Mouse (Mus musculus) limb, embryonic 11.5 days (tissue): ENCODE data around the gene Rhob. TPM values are rescaled to one million over a fixed set of nuclear protein-coding genes. Genes with fewer than 3 reads are reported as not detected.
"Not testable (repeated sequence)": the region's sequence is repeated elsewhere in the genome, so short reads cannot be mapped to it uniquely, and the experiment has no call there.

ENCODE experiments used
- ATAC-seq: fragments of 200-750 bp; cut with Nextera tagmentation; 2 replicates; pipeline ENCODE4 v1.8.0; 2017; ENCODE audit warnings: low read depth; ENCODE audit not compliant: insufficient number of reproducible peaks, low FRiP score, low TSS enrichment
- DNase-seq: peaks from one replicate; pipeline ENCODE4 v3.0.0-alpha.2; 2015; ENCODE audit warnings: low spot score
- H3K27ac ChIP-seq: fragments of 300-500 bp; sonication (generic); replicated peaks from 2 replicates; pipeline ENCODE4 v1.5.1; 2014; ENCODE audit warnings: low read depth, mild to moderate bottlenecking, low read length
- H3K27me3 ChIP-seq: fragments of 300-500 bp; sonication (generic); 2 replicates; pipeline ENCODE4 v1.6.1; 2014; ENCODE audit warnings: mild to moderate bottlenecking, low read length, mixed read lengths; ENCODE audit not compliant: control insufficient read depth, insufficient read depth
- H3K36me3 ChIP-seq: fragments of 300-500 bp; sonication (generic); 2 replicates; pipeline ENCODE4 v1.6.1; 2014; ENCODE audit warnings: mild to moderate bottlenecking, low read length, moderate library complexity, mixed read lengths; ENCODE audit not compliant: control insufficient read depth, insufficient read depth
- H3K4me1 ChIP-seq: fragments of 300-500 bp; sonication (generic); 2 replicates; pipeline ENCODE4 v1.6.1; 2014; ENCODE audit warnings: low read length, mixed read lengths; ENCODE audit not compliant: control insufficient read depth, insufficient read depth
- H3K4me2 ChIP-seq: fragments of 300-500 bp; sonication (generic); 2 replicates; pipeline ENCODE4 v1.6.1; 2014; ENCODE audit warnings: low read depth, mild to moderate bottlenecking, moderate library complexity; ENCODE audit not compliant: severe bottlenecking
- H3K4me3 ChIP-seq: fragments of 300-500 bp; sonication (generic); 2 replicates; pipeline ENCODE4 v1.5.1; 2014; ENCODE audit warnings: low read depth, low read length
- H3K9ac ChIP-seq: fragments of 300-500 bp; sonication (generic); 2 replicates; pipeline ENCODE4 v1.6.1; 2014; ENCODE audit warnings: mild to moderate bottlenecking, low read length
- H3K9me3 ChIP-seq: fragments of 300-500 bp; sonication (generic); 2 replicates; pipeline ENCODE4 v1.6.1; 2016; ENCODE audit warnings: low read length; ENCODE audit not compliant: control insufficient read depth
- WGBS: fragments of 180-500 bp; shearing (Covaris S2); extraction: QIAGEN DNeasy Blood & Tissue Kit; methylation state at CpG from one replicate; pipeline ENCODE4 v1.1.7; 2014; 5-methylcytosine and 5-hydroxymethylcytosine counted together
- polyA plus RNA-seq: library from polyadenylated mRNA; unstranded; fragments of >200 nt; fragmentation: Nextera tagmentation; extraction: Ambion mirVana; gene quantifications from 2 replicates; pipeline ENCODE4 v1.2.1, GENCODE M21; 2014

The Rhob gene
- polyA plus RNA-seq, 1 experiment from 2014 or later = 27.6 TPM

DNA sequence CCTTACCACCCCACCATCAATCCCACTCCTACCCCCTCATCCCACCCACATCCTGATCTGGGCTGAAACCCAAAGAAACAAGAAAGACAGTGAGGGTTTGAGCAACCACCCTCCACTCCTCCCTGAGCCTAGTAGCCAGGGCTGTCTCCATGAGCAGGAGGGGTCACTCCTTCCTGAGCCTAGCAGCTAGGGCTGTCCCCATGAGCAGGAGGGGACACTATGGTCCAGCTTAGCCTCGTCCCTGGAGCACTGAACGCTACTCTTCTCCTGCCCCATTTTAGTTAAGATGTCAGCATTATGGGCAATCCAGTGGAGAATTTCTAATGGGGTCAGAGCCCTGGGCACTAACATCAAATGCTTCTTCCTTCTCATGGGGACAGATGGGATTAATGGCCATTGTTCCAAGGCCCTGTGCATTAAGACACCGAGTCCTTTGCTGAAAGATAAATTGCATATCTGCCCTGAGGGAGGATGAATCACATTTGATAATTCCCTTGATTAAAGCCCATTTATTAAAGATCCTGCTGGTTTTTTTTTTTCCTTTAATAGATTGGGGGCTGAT, 36.1 kb downstream of the Rhob start:
- Histone ChIP-seq H3K4me3 (no peak overlapping the region), H3K36me3 (no peaks in the 10 kb centered on the region), H3K9me3 (no peaks in the 10 kb centered on the region), H3K4me2 (no peak overlapping the region), H3K27ac (no peak overlapping the region), H3K9ac (no peak overlapping the region), H3K27me3 (no peaks in the 10 kb centered on the region), H3K4me1 (no peaks in the 10 kb centered on the region)
- no peak for ATAC-seq
- 56% methylated on average over 3 of the region's 3 CpGs for WGBS
- no peak for DNase-seq

DNA sequence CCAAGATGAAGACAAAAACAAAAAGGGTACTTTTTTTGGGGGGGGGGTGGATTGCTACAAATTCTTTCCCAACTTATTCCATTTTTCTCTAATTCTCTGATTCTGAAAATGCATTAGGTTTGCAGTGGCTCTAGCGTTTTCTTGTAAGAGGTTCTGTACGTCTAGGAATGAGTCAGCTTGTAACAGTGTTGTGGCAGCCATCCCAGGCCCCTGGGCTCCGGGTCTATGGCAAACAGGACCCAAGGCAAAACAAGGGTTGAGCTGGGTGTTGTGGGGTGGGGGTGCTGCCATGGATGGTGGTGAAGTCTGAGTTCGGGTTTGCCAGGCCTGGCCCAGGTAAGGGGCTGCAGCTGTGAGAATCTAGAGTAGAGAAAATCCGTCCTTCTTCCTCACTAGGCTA, 37.3 kb downstream of the Rhob start:
- WGBS = 88% methylated on average over 5 of the region's 5 CpGs
- no peaks in the 10 kb centered on the region for H3K9me3 ChIP-seq
- no peaks in the 10 kb centered on the region for H3K4me1 ChIP-seq

GRCm38 (mm10) chr12:8461575-8461974, 38.2 kb downstream of the Rhob start:
- not testable (repeated sequence) for ATAC-seq, DNase-seq, H3K27ac ChIP-seq, H3K36me3 ChIP-seq, H3K9me3 ChIP-seq, H3K27me3 ChIP-seq, H3K4me3 ChIP-seq, H3K4me2 ChIP-seq, H3K9ac ChIP-seq, H3K4me1 ChIP-seq
- WGBS = 88% methylated on average over 8 of the region's 8 CpGs

More for the DNA sequence above, 37.3 kb downstream of the Rhob start:
- ATAC-seq = no peak
- Histone ChIP-seq H3K27me3 (no peaks in the 10 kb centered on the region), H3K36me3 (no peaks in the 10 kb centered on the region), H3K4me2 (no peak overlapping the region), H3K9ac (no peak overlapping the region), H3K4me3 (no peak overlapping the region), H3K27ac (no peak overlapping the region)
- no peak for DNase-seq

DNA sequence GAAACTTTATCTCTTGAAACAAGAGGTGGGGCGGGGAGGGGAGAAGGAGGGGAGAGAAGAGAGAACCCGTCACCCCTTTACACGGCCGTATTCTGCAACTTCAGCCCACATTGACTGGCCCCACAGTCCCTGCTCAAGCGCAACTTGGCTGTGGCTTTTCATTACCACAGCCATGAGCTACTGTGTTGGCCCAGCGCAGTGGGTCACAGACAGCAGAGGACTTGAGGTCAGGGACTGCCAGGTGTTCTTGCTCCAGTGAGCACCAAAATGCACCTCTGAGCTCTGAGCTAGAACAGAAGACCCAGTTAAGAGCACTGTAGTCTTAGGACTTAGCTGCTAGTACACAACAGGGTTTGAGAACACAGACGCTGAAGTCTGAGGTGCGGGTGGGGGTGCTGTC, 41.4 kb downstream of the Rhob start:
- H3K4me2 ChIP-seq = no peak overlapping the region

GRCm38 (mm10) chr12:8457052-8457451, 42.8 kb downstream of the Rhob start:
- 62% methylated on average over 5 of the region's 5 CpGs for WGBS
- Histone ChIP-seq H3K36me3 (no peaks in the 10 kb centered on the region), H3K27me3 (no peaks in the 10 kb centered on the region), H3K4me2 (no peak overlapping the region), H3K9ac (no peak overlapping the region), H3K9me3 (no peaks in the 10 kb centered on the region), H3K27ac (no peak overlapping the region), H3K4me3 (no peak overlapping the region), H3K4me1 (peaks cover 3% of the 10 kb centered on the region; the same call in 1 of the 2 replicates)
- no peak for DNase-seq
- ATAC-seq = no peak

More for the DNA sequence above, 41.4 kb downstream of the Rhob start:
- Histone ChIP-seq H3K27me3 (no peaks in the 10 kb centered on the region), H3K27ac (no peak overlapping the region), H3K9ac (no peak overlapping the region), H3K36me3 (no peaks in the 10 kb centered on the region), H3K4me3 (no peak overlapping the region), H3K9me3 (no peaks in the 10 kb centered on the region), H3K4me1 (peaks cover 3% of the 10 kb centered on the region; the same call in 1 of the 2 replicates)
- DNase-seq (no peak), ATAC-seq (no peak)
- WGBS = 83% methylated on average over 8 of the region's 8 CpGs

GRCm38 (mm10) chr12:8455046-8455445, 44.8 kb downstream of the Rhob start:
- H3K9ac ChIP-seq = no peak overlapping the region
- no peaks in the 10 kb centered on the region for H3K36me3 ChIP-seq
- no peak overlapping the region for H3K27ac ChIP-seq
- no peaks in the 10 kb centered on the region for H3K27me3 ChIP-seq
- H3K4me2 ChIP-seq = no peak overlapping the region
- H3K4me1 ChIP-seq = peaks cover 3% of the 10 kb centered on the region; the same call in 1 of the 2 replicates
- H3K9me3 ChIP-seq = no peaks in the 10 kb centered on the region
- ATAC-seq = no peak
- 51% methylated on average over 2 of the region's 2 CpGs for WGBS
- H3K4me3 ChIP-seq = no peak overlapping the region
- no peak for DNase-seq

GRCm38 (mm10) chr12:8454487-8454886, 45.3 kb downstream of the Rhob start:
- Histone ChIP-seq H3K9ac (no peak overlapping the region), H3K36me3 (no peaks in the 10 kb centered on the region), H3K27ac (no peak overlapping the region), H3K4me3 (no peak overlapping the region), H3K27me3 (no peaks in the 10 kb centered on the region), H3K9me3 (no peaks in the 10 kb centered on the region), H3K4me2 (no peak overlapping the region), H3K4me1 (peaks cover 3% of the 10 kb centered on the region; the same call in 1 of the 2 replicates)
- 79% methylated on average over 3 of the region's 3 CpGs for WGBS
- DNase-seq = no peak
- ATAC-seq = no peak

- no peak for ATAC-seq
- DNase-seq = no peak
- H3K9ac ChIP-seq = no peak overlapping the region
- H3K9me3 ChIP-seq = no peaks in the 10 kb centered on the region
- H3K4me2 ChIP-seq = no peak overlapping the region
- H3K27me3 ChIP-seq = no peaks in the 10 kb centered on the region
- no peak overlapping the region for H3K27ac ChIP-seq
- WGBS = 89% methylated on average over 7 of the region's 7 CpGs
- no peaks in the 10 kb centered on the region for H3K36me3 ChIP-seq
- no peak overlapping the region for H3K4me3 ChIP-seq
- H3K4me1 ChIP-seq = peaks cover 3% of the 10 kb centered on the region; the same call in 1 of the 2 replicates
Observed at GRCm38 (mm10) chr12:8452766-8453621, 46.8 kb downstream of the Rhob start.
